In the genomic region with DNA sequence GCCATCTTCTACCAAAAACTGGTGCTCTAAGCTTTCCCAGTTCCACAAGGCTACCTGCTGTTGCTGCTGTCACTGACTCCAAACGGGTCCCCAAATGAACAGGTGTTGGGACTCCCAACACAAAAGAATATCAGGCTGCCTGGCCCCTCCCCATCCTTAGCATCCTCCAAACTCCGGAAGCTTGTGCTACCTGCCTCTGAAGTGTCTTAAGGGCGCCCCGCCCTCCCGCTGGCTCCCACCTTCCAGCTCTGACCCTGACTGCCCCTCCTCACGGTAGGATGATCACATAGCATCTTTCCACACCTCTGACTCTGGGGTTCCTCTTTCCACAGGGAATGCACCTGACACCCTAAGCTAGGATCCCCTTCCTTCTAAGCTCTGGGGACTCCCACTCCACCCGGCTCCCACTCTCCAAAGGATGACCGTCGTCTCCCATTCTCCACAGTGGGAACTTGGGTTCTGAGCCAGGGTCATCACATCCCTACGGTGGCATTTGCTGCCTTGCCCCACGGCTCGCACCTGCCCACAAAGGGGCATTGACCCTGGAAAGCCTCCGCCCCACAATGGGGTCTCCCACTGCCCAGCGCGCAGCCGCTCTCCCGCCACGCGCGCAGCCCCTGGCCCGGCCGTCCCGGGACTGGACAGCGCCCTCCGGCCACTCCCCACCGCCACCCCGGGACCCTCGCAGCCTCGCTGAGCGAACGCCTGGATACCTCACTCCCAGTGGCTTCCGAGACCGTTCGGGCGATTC, we compare ENCODE assay signal across 8 mouse cellular contexts. TPM values are rescaled to one million over a fixed set of nuclear protein-coding genes. Genes with fewer than 3 reads are reported as not detected.
DNase-seq lines count a peak whose midpoint lies in the region; ATAC-seq and TF ChIP-seq lines count a peak whose summit lies in the region.

No protein-coding gene starts in this region.

- no peak for DNase-seq in heart, postnatal 14 days
- DNase-seq in thymus, postnatal 0 days (ENCODE audit: low spot score), result peak; percentile 57
- no peak for DNase-seq in left cerebral cortex, adult 11 months (ENCODE audit: low spot score)
- DNase-seq in ovary, postnatal 14 days (ENCODE audit: low spot score), result no peak

- H3K9ac ChIP-seq in heart, embryonic 14.5 days (ENCODE audit: low read length), result peak overlapping the region; percentile 96
- peak overlapping the region; percentile 94 for H3K9ac ChIP-seq in forebrain, embryonic 12.5 days
- peak overlapping the region; percentile 90 for H3K9ac ChIP-seq in liver, embryonic 15.5 days

- under 1% methylated on average over 35 of the region's 35 CpGs for WGBS in heart, embryonic 14.5 days
- 2% methylated on average over 35 of the region's 35 CpGs for WGBS in forebrain, embryonic 12.5 days
- WGBS in liver, embryonic 15.5 days (ENCODE audit: insufficient replicate concordance), result 1% methylated on average over 35 of the region's 35 CpGs

- intact Hi-C loops in heart, postnatal 14 days (cut with DNase I), result loop anchor here (5.0 kb wide), 1 partner anchor 80 kb away; a partner anchor contains a TSS

- peak; percentile 11; the same call in 1 of the 2 replicates for ATAC-seq in heart, embryonic 14.5 days (ENCODE audit: insufficient number of reproducible peaks, insufficient read depth, low FRiP score, low read depth)
- peak; percentile 66 for ATAC-seq in forebrain, embryonic 12.5 days (ENCODE audit: low FRiP score)
- peak; percentile 29 for ATAC-seq in liver, embryonic 15.5 days (ENCODE audit: insufficient read depth)

- H3K36me3 ChIP-seq in heart, embryonic 14.5 days (ENCODE audit: control insufficient read depth, insufficient read depth, low read length), result peaks cover 65% of the 10 kb centered on the region
- H3K36me3 ChIP-seq in E14TG2a.4 (ENCODE audit: insufficient read depth, low read length), result peaks cover 63% of the 10 kb centered on the region
- peaks cover 68% of the 10 kb centered on the region for H3K36me3 ChIP-seq in forebrain, embryonic 12.5 days (replicated peaks)
- H3K36me3 ChIP-seq in liver, embryonic 15.5 days (replicated peaks), result peaks cover 64% of the 10 kb centered on the region

- H3K9me3 ChIP-seq in heart, embryonic 14.5 days (ENCODE audit: control insufficient read depth, low read length), result no peaks in the 10 kb centered on the region
- no peaks in the 10 kb centered on the region for H3K9me3 ChIP-seq in E14TG2a.4 (ENCODE audit: low read length)
- H3K9me3 ChIP-seq in forebrain, embryonic 12.5 days, result no peaks in the 10 kb centered on the region
- no peaks in the 10 kb centered on the region for H3K9me3 ChIP-seq in liver, embryonic 15.5 days (replicated peaks)

- peak overlapping the region; percentile 75 to 97 for H3K4me3 ChIP-seq in heart, embryonic 14.5 days (ENCODE audit: control insufficient read depth in 1 of 2, insufficient read depth in 1 of 2, low read depth in 1 of 2, low read length in 2 of 2)
- peak overlapping the region; percentile 96 for H3K4me3 ChIP-seq in E14TG2a.4 (replicated peaks; ENCODE audit: low read length)
- peak overlapping the region; percentile 99 for H3K4me3 ChIP-seq in forebrain, embryonic 12.5 days (replicated peaks)
- peak overlapping the region; percentile 93 for H3K4me3 ChIP-seq in liver, embryonic 15.5 days (replicated peaks)

- H3K4me2 ChIP-seq in heart, embryonic 14.5 days (ENCODE audit: low read length), result peak overlapping the region; percentile 93
- peak overlapping the region; percentile 98 for H3K4me2 ChIP-seq in forebrain, embryonic 12.5 days
- peak overlapping the region; percentile 94 for H3K4me2 ChIP-seq in liver, embryonic 15.5 days

- H3K27ac ChIP-seq in heart, embryonic 14.5 days (replicated peaks in 1 of 2; ENCODE audit: control insufficient read depth in 1 of 2, insufficient read depth in 1 of 2, low read depth in 2 of 2, low read length in 2 of 2), result peak overlapping the region in 1 of 2 experiments; percentile 45; a peak in 1 of 4 replicates
- peak overlapping the region; percentile 75 for H3K27ac ChIP-seq in forebrain, embryonic 12.5 days
- H3K27ac ChIP-seq in liver, embryonic 15.5 days (replicated peaks), result peak overlapping the region; percentile 77

- H3K27me3 ChIP-seq in heart, embryonic 14.5 days (ENCODE audit: control insufficient read depth, insufficient read depth, low read length), result no peaks in the 10 kb centered on the region
- no peaks in the 10 kb centered on the region for H3K27me3 ChIP-seq in E14TG2a.4 (ENCODE audit: insufficient read depth, low read length)
- no peaks in the 10 kb centered on the region for H3K27me3 ChIP-seq in forebrain, embryonic 12.5 days
- no peaks in the 10 kb centered on the region for H3K27me3 ChIP-seq in liver, embryonic 15.5 days

- peaks cover 11 to 12% of the 10 kb centered on the region in 2 experiments for H3K4me1 ChIP-seq in heart, embryonic 14.5 days (ENCODE audit: control insufficient read depth in 2 of 2, insufficient read depth in 2 of 2, low read length in 2 of 2)
- H3K4me1 ChIP-seq in E14TG2a.4 (replicated peaks; ENCODE audit: low read depth, low read length), result peaks cover 68% of the 10 kb centered on the region
- peaks cover 32% of the 10 kb centered on the region for H3K4me1 ChIP-seq in forebrain, embryonic 12.5 days
- H3K4me1 ChIP-seq in liver, embryonic 15.5 days (replicated peaks), result peaks cover 38% of the 10 kb centered on the region

- no peak for TF ChIP-seq CTCF in E14TG2a.4 (conservative IDR thresholded peaks at IDR 0.05; ENCODE audit: low read length)

RNA-seq across cellular contexts. Expression of a gene that starts 0.4 kb away (rescaled TPM):
- 65.5 and 67.7 TPM in 2 replicates for polyA plus RNA-seq in heart, embryonic 14.5 days (2014; fragmentation: Nextera tagmentation; extraction: Ambion mirVana)
- 10 to 100 TPM; 37.5 to 37.8 TPM for total RNA-seq in heart, postnatal 14 days (2021)
- 153 and 161 TPM in 2 replicates for polyA plus RNA-seq in forebrain, embryonic 12.5 days (2016; fragmentation: Nextera tagmentation; extraction: Ambion mirVana)
- polyA plus RNA-seq in liver, embryonic 15.5 days (2015; fragmentation: Nextera tagmentation; extraction: Ambion mirVana), result 40.4 and 49.5 TPM in 2 replicates
- 145 and 149 TPM in 2 replicates for polyA plus RNA-seq in thymus, postnatal 0 days (2015; fragmentation: Nextera tagmentation; extraction: Ambion mirVana)

RNA-seq across cellular contexts. Expression of a gene that starts 8.5 kb away (rescaled TPM):
- polyA plus RNA-seq in heart, embryonic 14.5 days (2014; fragmentation: Nextera tagmentation; extraction: Ambion mirVana), result 16.8 and 19.0 TPM in 2 replicates
- total RNA-seq in heart, postnatal 14 days (2021), result 1 to 10 TPM; 2.1 to 3.1 TPM
- polyA plus RNA-seq in forebrain, embryonic 12.5 days (2016; fragmentation: Nextera tagmentation; extraction: Ambion mirVana), result 28.3 and 30.9 TPM in 2 replicates
- 38.6 and 46.9 TPM in 2 replicates for polyA plus RNA-seq in liver, embryonic 15.5 days (2015; fragmentation: Nextera tagmentation; extraction: Ambion mirVana)
- 41.8 and 43.9 TPM in 2 replicates for polyA plus RNA-seq in thymus, postnatal 0 days (2015; fragmentation: Nextera tagmentation; extraction: Ambion mirVana)

RNA-seq across cellular contexts. Expression of a gene that starts 15.1 kb away (rescaled TPM):
- 39.4 and 40.2 TPM in 2 replicates for polyA plus RNA-seq in heart, embryonic 14.5 days (2014; fragmentation: Nextera tagmentation; extraction: Ambion mirVana)
- total RNA-seq in heart, postnatal 14 days (2021), result 10 to 100 TPM; 17.0 to 19.4 TPM
- 60.2 and 64.6 TPM in 2 replicates for polyA plus RNA-seq in forebrain, embryonic 12.5 days (2016; fragmentation: Nextera tagmentation; extraction: Ambion mirVana)
- 73.9 and 81.7 TPM in 2 replicates for polyA plus RNA-seq in liver, embryonic 15.5 days (2015; fragmentation: Nextera tagmentation; extraction: Ambion mirVana)
- polyA plus RNA-seq in thymus, postnatal 0 days (2015; fragmentation: Nextera tagmentation; extraction: Ambion mirVana), result 174 and 180 TPM in 2 replicates

RNA-seq across cellular contexts. Expression of a gene that starts 25.7 kb away (rescaled TPM):
- polyA plus RNA-seq in heart, embryonic 14.5 days (2014; fragmentation: Nextera tagmentation; extraction: Ambion mirVana), result 91.6 and 96.7 TPM in 2 replicates
- 10 to 100 TPM; 69.8 to 70.4 TPM for total RNA-seq in heart, postnatal 14 days (2021)
- 52.3 and 55.8 TPM in 2 replicates for polyA plus RNA-seq in forebrain, embryonic 12.5 days (2016; fragmentation: Nextera tagmentation; extraction: Ambion mirVana)
- 91.4 and 96.5 TPM in 2 replicates for polyA plus RNA-seq in liver, embryonic 15.5 days (2015; fragmentation: Nextera tagmentation; extraction: Ambion mirVana)
- 70.1 and 72.8 TPM in 2 replicates for polyA plus RNA-seq in thymus, postnatal 0 days (2015; fragmentation: Nextera tagmentation; extraction: Ambion mirVana)

RNA-seq across cellular contexts. Expression of a gene that starts 49.6 kb away (rescaled TPM):
- polyA plus RNA-seq in heart, embryonic 14.5 days (2014; fragmentation: Nextera tagmentation; extraction: Ambion mirVana), result 34.3 and 34.7 TPM in 2 replicates
- 10 to 100 TPM; 29.9 to 31.2 TPM for total RNA-seq in heart, postnatal 14 days (2021)
- polyA plus RNA-seq in forebrain, embryonic 12.5 days (2016; fragmentation: Nextera tagmentation; extraction: Ambion mirVana), result 34.2 and 37.6 TPM in 2 replicates
- 27.0 and 29.6 TPM in 2 replicates for polyA plus RNA-seq in liver, embryonic 15.5 days (2015; fragmentation: Nextera tagmentation; extraction: Ambion mirVana)
- polyA plus RNA-seq in thymus, postnatal 0 days (2015; fragmentation: Nextera tagmentation; extraction: Ambion mirVana), result 41.5 and 45.0 TPM in 2 replicates

Comparison
In these comparisons a context has a peak if more than half of its experiments do, and no peak if none do; other contexts are left out.
1. ATAC-seq: peak in every context shown above with its lines; median percentile 66 in forebrain, embryonic 12.5 days; 29 in liver, embryonic 15.5 days; 11 in heart, embryonic 14.5 days.